28 mouse cellular contexts compared by ENCODE assay signal in genomic region chr16:92163545-92163944, GRCm38 (mm10).
A peak's percentile ranks its signal among the peaks of the same experiment; 100 is the strongest.
DNase-seq lines count a peak whose midpoint lies in the region; ATAC-seq and TF ChIP-seq lines count a peak whose summit lies in the region.
"Had no signal": no experiment of that assay in that cellular context is flagged by ENCODE, and none has a peak within 500 bp of the region (broad histone marks: within the 10 kb centered on the region; RNA-seq: fewer than 3 reads in every experiment).

No protein-coding gene starts in this region.

- TF ChIP-seq POLR2A in lung, adult 2 months (IDR thresholded peaks at IDR 0.05; ENCODE audit: borderline replicate concordance, extremely low read depth, low read depth, low read length): no peak
- TF ChIP-seq POLR2A in myocyte (IDR thresholded peaks at IDR 0.05; ENCODE audit: insufficient read length, low read depth): no peak

- TF ChIP-seq CTCF in lung, postnatal 0 days (IDR thresholded peaks at IDR 0.05): no peak
- TF ChIP-seq CTCF in lung, adult 2 months (IDR thresholded peaks at IDR 0.05; ENCODE audit: insufficient read depth, low read length): no peak

- no peak overlapping the region for H3K4me2 ChIP-seq in hindbrain, embryonic 15.5 days
- no peak overlapping the region for H3K4me2 ChIP-seq in hindbrain, embryonic 11.5 days (replicated peaks; ENCODE audit: low read depth, low read length)
- no peak overlapping the region for H3K4me2 ChIP-seq in lung, postnatal 0 days (replicated peaks; ENCODE audit: low read depth, low read length)
- no peak overlapping the region for H3K4me2 ChIP-seq in myocyte (ENCODE audit: low read depth)
- H3K4me2 ChIP-seq: embryonic facial prominence, embryonic 13.5 days; forebrain, embryonic 12.5 days; forebrain, embryonic 15.5 days; heart, embryonic 12.5 days; heart, embryonic 15.5 days; hindbrain, embryonic 12.5 days had no signal

- no peaks in the 10 kb centered on the region for H3K79me2 ChIP-seq in myocyte (ENCODE audit: control insufficient read depth, insufficient read depth)

- peak; percentile 43; the same call in 1 of the 2 replicates for ATAC-seq in hindbrain, embryonic 15.5 days (ENCODE audit: low FRiP score, low read depth)
- no peak for ATAC-seq in hindbrain, embryonic 11.5 days (ENCODE audit: low FRiP score)
- peak; percentile 49 for ATAC-seq in lung, postnatal 0 days
- ATAC-seq: forebrain, embryonic 15.5 days; hindbrain, postnatal 0 days; Patski had no signal

- H3K4me3 ChIP-seq in hindbrain, embryonic 15.5 days: no peak overlapping the region
- no peak overlapping the region for H3K4me3 ChIP-seq in hindbrain, embryonic 11.5 days (ENCODE audit: low read depth, low read length)
- H3K4me3 ChIP-seq in lung, postnatal 0 days (ENCODE audit: low read depth, low read length): no peak overlapping the region
- no peak overlapping the region for H3K4me3 ChIP-seq in lung, adult 2 months (replicated peaks; ENCODE audit: extremely low read depth, low read depth, low read length)
- H3K4me3 ChIP-seq in embryonic facial prominence, embryonic 10.5 days: no peak overlapping the region
- no peak overlapping the region for H3K4me3 ChIP-seq in myocyte
- H3K4me3 ChIP-seq: embryonic facial prominence, embryonic 13.5 days; erythroblast, embryonic 14.5 days; forebrain, embryonic 12.5 days; forebrain, embryonic 15.5 days; heart, embryonic 12.5 days; heart, embryonic 15.5 days; hindbrain, embryonic 12.5 days had no signal

- H3K36me3 ChIP-seq in hindbrain, embryonic 15.5 days: no peaks in the 10 kb centered on the region
- no peaks in the 10 kb centered on the region for H3K36me3 ChIP-seq in hindbrain, embryonic 11.5 days (ENCODE audit: control insufficient read depth, insufficient read depth, low read length)
- no peaks in the 10 kb centered on the region for H3K36me3 ChIP-seq in lung, postnatal 0 days (ENCODE audit: insufficient read depth, low read length)
- no peaks in the 10 kb centered on the region for H3K36me3 ChIP-seq in embryonic facial prominence, embryonic 10.5 days (replicated peaks)
- H3K36me3 ChIP-seq in myocyte (ENCODE audit: control insufficient read depth, insufficient read depth): no peaks in the 10 kb centered on the region
- H3K36me3 ChIP-seq: embryonic facial prominence, embryonic 13.5 days; forebrain, embryonic 12.5 days; forebrain, embryonic 15.5 days; G1E; heart, embryonic 12.5 days; heart, embryonic 15.5 days; hindbrain, embryonic 12.5 days had no signal

- no peak for DNase-seq in hindbrain, embryonic 11.5 days (ENCODE audit: low spot score)
- peak; percentile 21 for DNase-seq in lung, postnatal 0 days (ENCODE audit: low spot score)
- no peak for DNase-seq in lung, adult 2 months
- no peak for DNase-seq in embryonic facial prominence, embryonic 10.5 days (ENCODE audit: low spot score)
- DNase-seq in ovary, postnatal 36 days (ENCODE audit: low spot score): no peak
- DNase-seq: adrenal gland, postnatal 10 days; adrenal gland, postnatal 36 days; B cell, adult 2 months; cerebellum, adult 18-20 months; cerebellum, adult 9-10 months; cerebellum, postnatal 14 days; gastrocnemius, postnatal 25 days; heart, adult 18-20 months; heart, postnatal 10 days; heart, postnatal 36 days had no signal

- H3ac ChIP-seq in myocyte (ENCODE audit: control insufficient read depth, insufficient read length): no peak overlapping the region

- peaks cover 13% of the 10 kb centered on the region for H3K4me1 ChIP-seq in hindbrain, embryonic 15.5 days (replicated peaks)
- H3K4me1 ChIP-seq in hindbrain, embryonic 11.5 days (replicated peaks; ENCODE audit: control insufficient read depth, insufficient read depth, low read length): peaks cover 2% of the 10 kb centered on the region; the same call in 1 of the 2 replicates
- H3K4me1 ChIP-seq in lung, postnatal 0 days (ENCODE audit: insufficient read depth, low read depth, low read length): no peaks in the 10 kb centered on the region
- peaks cover 2% of the 10 kb centered on the region; the same call in 1 of the 2 replicates for H3K4me1 ChIP-seq in lung, adult 2 months (ENCODE audit: control insufficient read depth, insufficient read depth, low read length)
- H3K4me1 ChIP-seq in embryonic facial prominence, embryonic 10.5 days: peaks cover 25% of the 10 kb centered on the region

- H3K27me3 ChIP-seq in hindbrain, embryonic 15.5 days: no peaks in the 10 kb centered on the region
- H3K27me3 ChIP-seq in hindbrain, embryonic 11.5 days (ENCODE audit: control insufficient read depth, insufficient read depth, low read length): no peaks in the 10 kb centered on the region
- H3K27me3 ChIP-seq in lung, postnatal 0 days (replicated peaks; ENCODE audit: insufficient read depth, low read length): no peaks in the 10 kb centered on the region
- 0 out of 2 replicates have a peak, but pooled peaks cover 4% of the 10 kb centered on the region for H3K27me3 ChIP-seq in embryonic facial prominence, embryonic 10.5 days (replicated peaks; ENCODE audit: low read depth, poor library complexity, severe bottlenecking)
- no peaks in the 10 kb centered on the region for H3K27me3 ChIP-seq in myocyte (ENCODE audit: control insufficient read depth, insufficient read depth, insufficient read length)
- H3K27me3 ChIP-seq: CH12.LX; embryonic facial prominence, embryonic 13.5 days; forebrain, embryonic 15.5 days; heart, embryonic 12.5 days; heart, embryonic 15.5 days; hindbrain, embryonic 12.5 days; Patski had no signal

- H3K27ac ChIP-seq in hindbrain, embryonic 15.5 days (replicated peaks): no peak overlapping the region
- no peak overlapping the region for H3K27ac ChIP-seq in hindbrain, embryonic 11.5 days (ENCODE audit: low read depth, low read length)
- peak overlapping the region; percentile 26; the same call in 1 of the 2 replicates for H3K27ac ChIP-seq in lung, postnatal 0 days (ENCODE audit: low read length)
- peak overlapping the region; percentile 51 for H3K27ac ChIP-seq in embryonic facial prominence, embryonic 10.5 days (replicated peaks)
- H3K27ac ChIP-seq: embryonic facial prominence, embryonic 13.5 days; forebrain, embryonic 12.5 days; forebrain, embryonic 15.5 days; heart, embryonic 15.5 days; hindbrain, embryonic 12.5 days; hindbrain, postnatal 0 days had no signal

- no peak for TF ChIP-seq EP300 in lung, postnatal 0 days (IDR thresholded peaks at IDR 0.05)

- no peak overlapping the region for H3K9ac ChIP-seq in hindbrain, embryonic 15.5 days
- no peak overlapping the region for H3K9ac ChIP-seq in hindbrain, embryonic 11.5 days (ENCODE audit: low read depth, low read length)
- no peak overlapping the region for H3K9ac ChIP-seq in lung, postnatal 0 days (replicated peaks; ENCODE audit: low read depth)
- H3K9ac ChIP-seq: embryonic facial prominence, embryonic 13.5 days; forebrain, embryonic 12.5 days; forebrain, embryonic 15.5 days; heart, embryonic 12.5 days; heart, embryonic 15.5 days; hindbrain, embryonic 12.5 days had no signal

- 70% methylated on average over 4 of the region's 4 CpGs for WGBS in hindbrain, embryonic 15.5 days
- WGBS in hindbrain, embryonic 11.5 days: 74% methylated on average over 4 of the region's 4 CpGs
- WGBS in lung, postnatal 0 days: 59% methylated on average over 4 of the region's 4 CpGs
- WGBS in lung, adult 2 months: 62% methylated on average over 4 of the region's 4 CpGs
- WGBS in embryonic facial prominence, embryonic 10.5 days: 75% methylated on average over 4 of the region's 4 CpGs

- no peaks in the 10 kb centered on the region for H3K9me3 ChIP-seq in hindbrain, embryonic 15.5 days
- H3K9me3 ChIP-seq in hindbrain, embryonic 11.5 days (ENCODE audit: control insufficient read depth, low read length): no peaks in the 10 kb centered on the region
- no peaks in the 10 kb centered on the region for H3K9me3 ChIP-seq in lung, postnatal 0 days (ENCODE audit: low read length)
- H3K9me3 ChIP-seq in embryonic facial prominence, embryonic 10.5 days: peaks cover 7% of the 10 kb centered on the region
- H3K9me3 ChIP-seq: embryonic facial prominence, embryonic 13.5 days; forebrain, embryonic 12.5 days; forebrain, embryonic 15.5 days; G1E; heart, embryonic 15.5 days had no signal

TF ChIP-seq in myocyte, 11 proteins besides CTCF, POLR2A, EP300 and RAD21:
- TF ChIP-seq MYOD1 (IDR thresholded peaks at IDR 0.05; ENCODE audit: control insufficient read depth in 1 of 3, insufficient read length in 2 of 3, low read depth in 2 of 3): peak in 1 of 3 experiments; percentile 59
- TF ChIP-seq CEBPB (IDR thresholded peaks at IDR 0.05; ENCODE audit: insufficient read depth, poor library complexity, severe bottlenecking): no peak
- no peak for TF ChIP-seq USF1 (IDR thresholded peaks at IDR 0.05; ENCODE audit: low read depth)
- TF ChIP-seq E2F4 (IDR thresholded peaks at IDR 0.05; ENCODE audit: insufficient read depth): no peak
- TF ChIP-seq TCF12 (IDR thresholded peaks at IDR 0.05; ENCODE audit: insufficient read depth, poor library complexity, severe bottlenecking): no peak
- TF ChIP-seq TCF3 (IDR thresholded peaks at IDR 0.05; ENCODE audit: insufficient read length, low read depth): no peak
- TF ChIP-seq REST (IDR thresholded peaks at IDR 0.05; ENCODE audit: insufficient read depth, insufficient read length): no peak
- peak; percentile 64 for TF ChIP-seq SRF (IDR thresholded peaks at IDR 0.05; ENCODE audit: control insufficient read depth, insufficient read length, low read depth)
- TF ChIP-seq MYOG (IDR thresholded peaks at IDR 0.05; ENCODE audit: control insufficient read depth in 1 of 3, insufficient read depth in 1 of 3, insufficient read length in 2 of 3, low read depth in 2 of 3): no peak
TF ChIP-seq in myocyte: peak in this region for 2.

Comparison
In these comparisons a context has a peak if more than half of its experiments do, and no peak if none do; other contexts are left out.
1. H3K27ac ChIP-seq: peak in lung, postnatal 0 days (single experiment) and embryonic facial prominence, embryonic 10.5 days (single experiment); none in hindbrain, embryonic 15.5 days (single experiment) and hindbrain, embryonic 11.5 days (single experiment).